Mouse (Mus musculus): ENCODE measurements around the gene Pard3.

The Pard3 gene

DNA sequence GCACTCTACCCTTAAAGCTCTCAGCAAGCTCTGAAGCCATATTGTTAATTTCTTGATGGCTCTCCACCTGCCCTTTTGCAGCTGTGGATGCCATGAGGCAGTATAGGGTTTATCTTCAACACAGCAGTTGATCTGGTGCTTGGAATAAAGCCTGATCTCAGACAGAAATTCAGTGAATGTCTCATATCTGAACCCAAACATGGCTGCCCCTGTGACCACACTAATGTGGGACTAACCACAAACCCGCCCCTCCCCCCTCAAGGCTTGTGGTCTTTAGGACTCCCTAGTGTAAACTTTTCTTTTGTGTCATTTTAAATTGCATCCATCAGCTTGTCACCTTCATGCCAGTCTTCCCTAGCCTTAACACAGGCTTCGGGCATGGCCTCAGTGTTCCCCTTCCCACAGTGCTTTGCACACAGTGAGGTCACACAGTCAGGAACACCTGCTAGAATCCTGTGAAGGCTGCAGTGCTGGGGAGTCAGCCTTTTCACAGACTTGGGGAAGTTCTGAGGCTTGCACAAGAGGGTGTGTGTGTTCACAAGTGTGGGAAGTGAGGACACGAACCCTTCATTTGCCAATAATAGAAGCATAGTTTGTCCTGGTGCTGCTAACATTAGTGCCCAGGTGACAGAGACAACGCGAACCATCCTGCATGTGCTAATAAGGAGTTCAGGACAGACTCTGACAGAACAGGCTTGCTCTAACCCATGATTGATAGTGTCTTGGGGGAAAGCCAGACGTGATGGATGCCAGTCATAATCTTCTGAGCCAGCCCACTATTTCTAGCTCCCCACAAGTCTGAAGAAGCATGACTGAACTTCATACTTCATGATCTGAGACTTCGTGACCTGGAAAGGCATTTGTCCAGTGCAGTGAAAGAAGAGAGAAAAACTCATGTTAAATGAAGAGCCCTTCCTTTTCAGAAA, 451.4 kb downstream of the Pard3 start:
- DNase-seq: no peak

DNA sequence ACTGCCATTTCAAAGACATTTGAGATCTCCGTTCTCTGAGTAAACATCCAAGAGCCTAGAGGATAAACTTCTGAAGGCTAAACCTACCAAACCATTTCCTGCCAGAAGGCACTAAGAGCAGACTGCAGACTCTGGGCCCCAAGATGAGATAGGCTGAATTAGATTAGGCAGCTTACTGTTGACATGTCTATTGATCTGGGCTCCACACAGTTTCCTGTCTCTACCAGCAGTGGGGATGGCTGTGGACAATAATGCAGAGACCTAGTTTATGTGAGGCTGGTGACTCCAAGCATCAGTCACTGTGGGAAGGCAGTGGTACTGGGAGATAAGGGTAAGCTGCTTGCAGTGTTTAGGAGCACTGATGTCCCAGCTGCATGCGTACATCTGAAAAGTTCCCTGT, 452.4 kb downstream of the Pard3 start:
- DNase-seq: no peak

DNA sequence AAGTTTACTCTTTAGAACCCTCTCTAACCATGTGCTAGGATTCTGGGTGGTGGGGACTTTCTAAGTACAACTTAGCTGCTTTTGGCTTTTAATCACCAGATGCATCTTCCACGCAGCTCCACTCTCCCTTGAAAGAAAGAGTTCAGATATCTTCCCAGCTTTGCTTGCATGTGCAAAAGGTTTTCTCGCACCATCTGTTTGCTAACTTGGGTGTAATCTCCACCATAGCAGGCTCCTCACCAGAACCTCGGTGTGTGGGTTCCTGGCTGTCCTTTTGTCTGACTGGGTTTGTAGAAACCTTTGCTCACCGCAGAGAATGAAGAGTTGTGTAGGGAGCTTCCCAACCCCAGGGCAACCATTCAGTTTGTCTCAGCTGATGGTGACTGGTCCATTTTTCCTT, 462.0 kb downstream of the Pard3 start:
- DNase-seq: no peak

DNA sequence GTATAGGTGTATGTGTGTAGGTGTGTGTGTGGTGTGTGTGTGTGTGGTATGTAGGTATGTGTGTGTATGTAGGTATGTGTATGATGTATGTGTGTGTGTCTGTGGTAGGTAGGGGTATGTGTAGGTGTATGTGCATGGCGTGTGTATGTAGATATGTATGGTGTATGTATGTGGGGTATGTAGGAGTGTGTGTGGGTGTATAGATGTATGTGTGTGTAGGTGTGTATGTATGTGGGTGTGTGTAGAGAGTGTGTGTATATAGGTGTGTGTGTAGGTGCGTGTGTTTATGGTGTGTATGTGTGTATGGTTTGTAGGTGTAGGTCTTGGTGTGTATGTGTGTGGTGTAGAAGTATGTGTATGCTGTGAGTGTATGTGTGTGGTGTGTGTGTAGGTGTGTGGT, 464.6 kb downstream of the Pard3 start:
- no peak for DNase-seq

DNA sequence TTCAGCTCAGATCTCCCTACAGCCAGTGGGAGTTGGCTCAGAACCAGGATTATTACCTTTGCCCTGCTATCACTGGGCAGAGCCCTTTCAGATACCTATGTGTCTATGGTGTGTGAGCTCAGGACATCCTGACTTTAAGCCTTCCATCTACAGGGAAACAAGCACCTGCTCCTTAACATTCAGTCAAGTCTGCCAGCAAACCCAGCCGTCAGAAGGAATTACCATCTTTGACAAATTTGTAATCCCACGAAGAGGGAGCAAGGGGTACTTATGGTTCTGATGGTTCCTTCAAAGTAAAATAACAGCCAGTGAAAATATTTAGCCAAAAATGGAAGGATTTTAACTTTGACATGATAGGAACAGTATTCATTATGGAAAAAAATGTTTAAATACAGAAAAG, 466.1 kb downstream of the Pard3 start:
- no peak for DNase-seq

DNA sequence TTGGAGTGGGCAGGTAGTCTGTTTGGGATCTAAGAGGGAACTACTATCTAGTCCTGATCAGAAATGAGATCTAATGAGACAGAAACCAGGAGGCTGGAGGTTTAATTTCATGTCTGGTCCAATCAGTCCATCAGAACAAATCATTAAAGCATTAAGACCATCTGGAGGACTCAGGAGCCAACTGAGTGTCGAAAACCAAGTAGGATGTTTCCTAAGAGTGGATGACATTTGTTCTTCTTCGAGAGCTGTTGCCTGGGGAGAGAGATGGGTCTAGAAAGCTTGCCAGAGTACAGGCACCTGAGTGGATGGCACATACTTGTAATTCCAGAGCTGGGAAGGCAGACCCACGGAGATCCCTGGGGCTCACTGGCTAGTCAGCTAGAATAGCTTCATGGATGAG, 468.2 kb downstream of the Pard3 start:
- DNase-seq: no peak

DNA sequence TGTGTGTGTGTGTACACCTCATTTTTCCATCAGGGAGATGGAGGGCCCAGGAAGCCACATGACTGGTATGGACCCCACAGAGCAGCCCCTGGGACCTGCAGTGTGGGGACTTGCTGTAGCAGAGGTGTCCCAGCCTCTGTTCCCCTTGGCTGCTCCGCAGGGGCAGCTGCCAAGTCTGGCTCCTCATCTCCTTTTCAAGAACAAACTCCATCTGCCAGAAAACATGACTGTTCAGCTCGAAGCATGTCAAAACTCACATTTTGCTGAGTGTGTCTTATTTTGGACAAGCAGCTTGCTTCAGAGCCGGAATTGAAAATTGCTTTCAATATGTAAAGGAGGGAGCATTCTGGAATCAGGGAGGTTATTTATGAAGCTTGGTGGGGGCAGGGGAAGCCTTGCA, 471.1 kb downstream of the Pard3 start:
- peak; percentile 87 for DNase-seq

DNA sequence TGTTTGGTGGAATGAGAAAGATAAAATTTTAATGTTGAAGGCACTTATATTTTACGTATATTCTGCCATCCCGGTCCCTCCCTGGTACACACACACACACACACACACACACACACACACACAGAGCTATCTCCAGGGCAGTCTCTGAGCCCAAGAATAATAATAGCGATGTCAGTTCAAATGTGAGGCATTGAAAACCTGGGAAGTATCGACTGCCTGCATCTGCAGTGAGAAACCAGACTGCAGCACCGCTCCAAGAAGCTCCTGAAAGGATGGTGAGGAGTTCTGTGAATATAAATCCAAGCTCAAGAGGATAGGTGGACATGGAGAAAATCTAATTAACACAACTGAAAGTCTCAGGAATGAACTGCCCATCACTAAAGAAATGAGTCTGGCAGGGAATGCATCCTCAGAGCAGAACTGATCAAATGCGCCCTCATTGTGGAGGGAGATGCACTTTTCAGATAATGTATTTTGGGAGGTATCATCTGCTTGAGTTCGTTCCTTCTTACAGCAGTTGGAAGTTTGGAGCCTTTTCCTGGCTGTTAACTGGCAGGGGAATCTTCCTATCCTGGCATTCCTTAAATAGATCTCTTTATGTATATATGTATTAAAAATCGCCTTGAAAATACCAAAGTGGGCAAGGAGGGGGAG, 471.6 kb downstream of the Pard3 start:
- DNase-seq: no peak

DNA sequence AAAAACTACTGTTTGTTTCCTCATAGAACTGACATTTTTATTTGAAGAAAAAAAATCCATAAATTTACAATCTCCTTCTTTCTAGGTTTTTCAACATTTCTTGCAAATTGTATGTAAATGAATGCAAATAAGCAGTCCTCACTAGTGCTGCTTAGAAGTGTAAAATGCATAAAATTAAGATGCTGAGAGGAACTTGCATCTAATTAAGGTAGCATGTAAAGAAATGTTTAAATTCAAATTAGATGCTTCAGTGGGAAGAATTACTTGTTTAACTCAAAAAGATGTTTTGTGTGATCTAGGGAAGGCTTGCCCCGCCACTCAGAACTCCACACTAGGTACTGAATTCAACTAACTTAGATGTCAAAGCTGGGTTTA, 472.1 kb downstream of the Pard3 start:
- DNase-seq: no peak

DNA sequence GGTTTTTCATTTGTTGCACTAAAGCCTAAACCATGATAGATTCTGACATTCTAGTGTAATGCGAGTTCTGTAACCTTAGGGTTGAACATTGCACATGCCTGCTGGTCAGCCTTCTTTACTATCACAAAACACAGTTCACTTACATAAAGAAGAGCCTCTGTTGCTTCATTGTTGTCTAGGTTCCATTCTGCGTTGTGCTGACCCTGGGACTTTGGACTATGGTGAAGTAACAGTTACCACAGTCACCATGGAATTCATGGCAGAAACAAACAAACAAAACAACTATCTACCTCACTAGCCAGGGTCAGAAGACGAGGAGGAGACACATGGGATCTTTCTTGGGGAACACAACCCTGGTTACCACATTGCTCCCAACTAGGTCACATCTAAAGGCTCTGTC, 476.1 kb downstream of the Pard3 start:
- no peak for DNase-seq

DNA sequence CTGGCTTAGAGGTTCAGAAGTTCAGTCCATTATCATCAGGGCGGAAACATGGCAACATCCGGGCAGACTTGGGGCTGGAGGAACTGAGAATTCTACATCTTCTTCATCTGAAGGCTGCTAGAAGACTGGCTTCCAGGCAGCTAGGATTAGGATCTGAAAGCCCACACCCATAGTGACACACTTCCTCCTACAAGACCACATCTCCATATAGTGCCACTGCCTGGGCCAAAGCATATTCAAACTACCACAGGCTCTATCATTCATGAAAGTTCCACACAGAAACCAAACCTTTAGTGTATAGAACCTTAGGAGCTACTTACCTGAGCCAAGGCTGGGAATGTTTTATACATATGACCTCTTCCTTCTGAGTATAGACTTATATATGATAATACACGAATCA, 476.6 kb downstream of the Pard3 start:
- DNase-seq: no peak

DNA sequence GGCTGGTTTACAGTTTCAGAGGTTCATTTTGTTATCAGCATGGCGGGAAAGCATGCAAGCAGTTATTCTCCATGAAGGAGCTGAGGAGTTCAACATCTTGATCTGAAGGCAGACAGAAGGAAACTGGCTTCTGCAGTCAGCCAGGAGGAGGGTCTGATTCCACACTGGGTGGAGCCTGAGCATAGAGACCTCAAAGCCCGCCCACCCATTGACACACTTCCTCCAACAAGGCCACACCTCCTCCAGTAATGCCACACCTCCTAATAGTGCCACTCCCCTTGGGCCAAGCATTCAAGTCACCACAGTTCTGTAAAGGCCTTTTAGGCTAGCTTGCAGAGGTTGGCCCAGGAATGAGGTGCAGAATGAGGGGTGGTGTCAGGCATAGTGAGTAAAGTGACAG, 478.5 kb downstream of the Pard3 start:
- DNase-seq: no peak

DNA sequence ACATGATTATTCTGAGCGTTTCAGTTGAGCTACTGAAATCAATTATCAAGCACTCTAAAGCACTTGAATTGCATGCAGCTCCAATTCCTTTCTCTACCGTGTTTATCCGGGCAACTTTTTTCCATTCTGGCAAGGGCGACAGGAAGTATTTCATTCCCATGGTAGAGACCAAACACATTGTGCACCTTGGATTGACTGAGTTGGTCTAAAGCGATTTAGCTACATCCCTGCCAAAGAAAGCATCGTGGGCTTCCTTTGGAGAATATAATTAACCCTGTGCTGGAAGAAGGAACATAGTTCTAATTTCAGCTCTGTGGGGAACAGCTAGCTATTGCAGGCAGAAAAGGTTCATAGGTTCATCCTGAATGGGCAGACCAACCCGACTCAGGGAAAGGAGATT, 480.0 kb downstream of the Pard3 start:
- peak; percentile 96 for DNase-seq

DNA sequence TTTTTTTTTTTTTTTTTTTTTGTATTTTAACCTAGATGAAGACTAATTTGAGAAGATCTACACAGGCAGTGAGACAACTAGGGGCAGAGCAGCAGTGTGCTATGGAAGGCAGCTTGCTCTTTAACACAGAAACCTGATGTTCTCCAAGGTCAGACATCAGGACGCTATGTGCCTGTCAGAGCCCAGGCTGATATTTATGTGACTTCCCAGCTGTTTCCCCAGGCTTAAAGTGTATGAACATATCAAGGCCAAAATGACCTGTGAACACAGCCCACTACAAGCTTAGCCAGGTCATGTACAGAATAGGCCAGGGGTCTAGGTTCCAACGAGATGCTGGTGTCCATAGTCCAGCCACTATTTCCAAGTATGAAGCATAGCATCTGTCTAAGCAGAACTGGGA, 482.5 kb downstream of the Pard3 start:
- peak; percentile 92 for DNase-seq

DNA sequence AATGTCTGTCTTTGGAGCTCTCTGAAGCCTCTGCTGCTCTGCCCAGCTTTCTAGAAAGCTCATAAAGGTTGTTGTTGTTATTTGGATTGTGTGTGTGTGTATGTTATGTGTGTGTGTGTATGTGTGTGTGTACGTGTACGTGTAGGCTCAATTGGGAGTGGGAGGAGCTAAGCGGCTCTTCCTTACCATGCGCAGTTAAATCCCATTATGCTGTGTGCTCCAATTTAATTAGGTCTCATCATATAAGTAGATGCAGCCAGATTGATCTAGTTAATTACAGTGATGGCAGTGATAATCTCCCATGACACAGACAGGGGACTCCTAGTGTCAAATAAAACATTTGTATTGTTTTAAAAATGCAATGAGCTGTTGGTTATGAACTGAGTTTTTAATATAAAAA, 487.2 kb downstream of the Pard3 start:
- DNase-seq: peak; percentile 13

DNA sequence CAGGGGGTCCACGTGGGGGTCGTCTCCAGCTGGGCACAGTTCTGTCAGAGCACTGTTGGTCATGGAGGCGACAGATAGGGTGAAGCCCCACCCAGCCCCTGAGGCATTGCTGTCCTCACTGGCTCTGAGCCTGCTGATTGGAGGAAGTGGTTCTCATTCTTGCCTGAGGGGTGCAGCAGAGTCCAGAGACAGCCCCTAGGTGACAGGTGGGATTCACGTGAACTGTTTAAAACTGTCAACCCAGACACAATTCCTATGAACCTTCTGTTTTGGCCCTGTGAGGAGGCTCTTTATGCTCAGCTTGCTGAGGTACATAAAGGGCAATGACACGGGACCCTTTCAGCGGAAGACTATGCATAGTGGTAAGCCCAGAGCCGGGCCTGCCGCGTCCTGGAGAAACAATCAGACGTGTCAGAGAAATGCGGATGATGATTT, 488.5 kb downstream of the Pard3 start:
- DNase-seq: peak; percentile 83

DNA sequence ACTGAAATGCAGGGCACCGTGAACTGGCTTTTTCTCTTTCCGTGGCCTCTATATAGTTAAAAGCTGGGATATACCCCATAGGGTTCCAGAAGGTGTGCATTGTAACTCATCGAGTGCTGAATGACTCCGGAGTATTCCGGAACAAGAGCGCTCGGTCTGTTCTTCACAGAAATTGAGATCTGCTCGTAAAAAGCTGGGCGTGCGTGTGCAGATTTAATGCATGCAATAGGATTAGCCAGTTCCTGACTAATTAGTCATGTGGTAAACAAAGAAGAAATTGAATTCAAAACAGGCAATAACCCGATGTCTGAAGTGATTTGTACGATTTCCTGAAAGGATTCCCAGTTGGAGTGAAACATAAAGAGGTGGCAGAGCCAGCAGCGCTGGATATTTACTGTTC, 489.1 kb downstream of the Pard3 start:
- DNase-seq: peak; percentile 64

DNA sequence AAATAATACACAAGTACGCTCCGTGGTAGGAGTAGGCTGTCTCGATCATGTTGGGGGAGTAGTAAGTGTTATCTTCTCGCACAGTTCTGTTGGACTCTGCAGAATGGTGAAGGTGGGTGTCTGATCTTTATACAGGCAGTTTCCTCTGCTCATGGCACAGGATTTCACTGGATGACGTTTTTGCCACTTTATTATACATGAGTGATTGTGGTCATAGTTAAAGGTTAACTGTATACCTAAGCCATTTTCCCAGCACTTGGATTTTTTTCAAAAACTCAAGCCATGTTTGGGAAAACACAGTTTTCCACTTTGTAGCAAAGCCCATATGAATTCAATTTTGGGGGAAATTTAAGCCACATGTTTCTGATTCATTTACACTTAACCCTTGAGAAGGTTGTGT, 489.9 kb downstream of the Pard3 start:
- peak; percentile 39 for DNase-seq

DNA sequence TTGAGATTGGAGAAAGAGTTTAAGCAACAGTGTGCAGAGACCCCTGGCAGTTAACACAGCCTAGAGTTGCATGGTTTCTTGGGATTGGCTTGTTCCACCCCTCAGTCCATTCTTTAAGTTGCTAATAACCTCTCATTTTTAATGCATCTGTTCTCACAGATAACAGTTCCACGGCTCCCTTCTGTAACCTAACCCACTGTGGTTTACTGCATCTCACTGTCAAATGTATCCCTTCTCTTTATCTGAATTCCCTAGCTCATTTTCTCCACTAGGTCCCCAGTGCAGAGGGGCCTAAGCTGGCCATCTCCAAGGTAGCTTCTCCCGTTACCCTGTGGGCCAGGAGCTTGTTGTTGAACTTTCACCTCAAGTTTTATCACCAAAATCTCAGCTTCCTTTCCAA, 492.1 kb downstream of the Pard3 start:
- no peak for DNase-seq

DNA sequence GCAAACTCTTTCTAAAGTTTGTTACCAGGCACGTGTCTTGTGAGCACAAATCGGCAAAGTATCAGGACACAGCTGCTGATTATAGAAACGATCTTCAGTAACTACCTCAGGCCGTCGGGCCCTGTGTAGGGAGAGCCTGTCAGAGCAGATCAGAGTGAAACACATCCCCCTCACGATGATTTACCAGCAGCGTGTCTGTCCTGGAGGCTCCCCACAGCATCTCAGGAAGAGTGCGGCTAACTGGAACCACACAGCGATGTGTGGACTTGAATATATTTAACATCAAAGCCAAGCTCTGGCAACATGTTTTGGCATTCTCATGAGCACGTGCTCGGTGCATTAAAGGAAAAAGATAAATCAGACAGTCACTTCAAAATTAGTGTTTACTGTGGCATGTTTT, 493.3 kb downstream of the Pard3 start:
- peak; percentile 46 for DNase-seq

DNA sequence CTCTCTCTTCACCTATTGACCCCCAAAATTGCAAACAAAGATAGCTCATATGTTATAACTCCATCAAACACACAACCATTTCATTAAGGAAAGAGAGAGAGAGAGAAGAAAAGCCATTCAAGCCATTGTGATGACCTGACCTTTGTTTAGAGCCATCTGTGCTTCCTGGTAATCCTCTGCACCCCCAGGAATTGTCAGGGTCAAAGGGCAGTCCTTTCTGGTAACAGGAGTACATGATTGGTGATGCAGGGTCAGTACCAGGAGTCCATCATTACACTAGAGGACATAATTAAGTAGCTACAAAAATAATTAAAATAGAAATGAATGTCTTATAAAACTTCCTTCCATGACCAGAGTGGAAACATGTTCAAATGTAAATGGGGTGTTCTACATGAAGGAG, 493.9 kb downstream of the Pard3 start:
- DNase-seq: peak; percentile 51

DNA sequence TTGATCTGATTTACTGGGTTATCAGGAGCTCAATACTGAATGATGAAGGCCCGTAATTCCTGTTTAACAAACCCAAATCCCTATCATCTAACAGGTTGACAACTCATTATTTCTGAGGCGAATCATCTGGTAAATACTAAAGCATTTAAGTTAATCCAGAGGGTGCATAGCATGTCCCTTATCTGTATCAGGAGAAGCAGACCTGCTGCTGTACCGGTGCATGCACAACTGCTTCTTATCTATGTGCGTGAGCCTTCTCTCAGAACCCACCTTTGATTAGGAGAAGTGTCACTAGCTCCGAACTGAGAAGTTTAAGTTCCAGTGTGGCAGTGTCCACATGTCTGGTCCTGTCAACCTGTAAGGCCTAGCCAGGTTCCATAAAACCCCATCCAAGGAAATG, 499.9 kb downstream of the Pard3 start:
- DNase-seq: peak; percentile 23

DNA sequence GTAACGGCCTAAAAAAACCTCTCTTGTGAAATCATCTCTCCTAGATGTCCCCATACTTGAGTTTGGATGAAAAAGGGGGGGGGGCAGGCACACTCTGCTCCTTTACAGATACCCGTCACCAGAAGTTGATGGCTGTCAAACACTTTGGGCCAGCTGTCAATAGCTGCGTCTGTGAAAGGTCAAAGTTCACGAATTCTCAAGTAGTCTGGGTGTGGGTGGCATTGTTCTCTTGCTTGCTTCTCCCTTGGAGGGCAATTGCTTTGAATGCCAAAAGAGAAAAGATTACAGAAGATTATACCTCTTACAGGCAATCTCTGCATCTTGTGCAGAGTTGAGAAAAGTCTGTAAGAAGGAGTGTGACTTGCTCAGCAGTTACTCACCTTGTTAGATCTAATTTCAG, 500.7 kb downstream of the Pard3 start:
- DNase-seq: peak; percentile 40

DNA sequence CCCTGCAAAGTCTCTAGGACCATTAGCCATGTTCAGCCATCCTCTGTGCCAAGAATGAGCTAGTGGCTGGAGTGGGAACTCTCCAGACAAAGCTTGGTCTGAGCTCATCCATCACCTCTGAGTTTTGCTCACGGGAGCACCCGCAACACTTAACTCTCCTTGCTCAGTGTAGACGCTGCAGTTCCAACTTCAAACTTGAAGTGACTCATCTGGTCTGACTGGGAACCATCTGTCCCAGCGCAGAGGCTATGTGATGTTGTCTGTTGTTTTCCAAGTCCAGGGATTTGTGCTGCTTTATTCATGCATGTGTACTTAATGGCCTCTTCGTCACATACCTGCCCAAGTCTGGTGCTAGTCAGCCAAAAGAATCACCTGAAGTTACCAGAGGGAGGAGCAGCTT, 505.5 kb downstream of the Pard3 start:
- DNase-seq: peak; percentile 39

DNA sequence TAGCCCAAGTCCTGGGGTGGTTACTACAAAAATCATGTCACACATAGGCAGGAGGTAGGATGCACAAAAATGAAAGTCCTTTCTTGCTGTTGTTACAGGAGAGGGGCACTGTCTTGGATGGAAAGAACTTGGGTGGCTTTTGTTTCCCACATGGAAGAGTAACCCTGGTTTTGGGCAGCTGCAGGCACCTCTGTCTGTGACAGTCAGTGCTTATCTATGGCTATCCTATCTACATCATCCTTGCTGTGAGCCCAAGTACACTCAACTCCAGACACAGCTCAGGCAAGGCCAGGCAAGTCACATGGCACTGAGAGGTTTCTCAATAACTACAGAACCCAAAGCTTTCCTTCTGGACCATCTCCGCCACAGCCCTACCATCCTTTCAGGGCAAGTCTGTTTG, 506.8 kb downstream of the Pard3 start:
- DNase-seq: peak; percentile 61

Data from heart, adult 11 months (tissue).